Mouse (Mus musculus): ENCODE measurements around the gene Syde2.

DNA sequence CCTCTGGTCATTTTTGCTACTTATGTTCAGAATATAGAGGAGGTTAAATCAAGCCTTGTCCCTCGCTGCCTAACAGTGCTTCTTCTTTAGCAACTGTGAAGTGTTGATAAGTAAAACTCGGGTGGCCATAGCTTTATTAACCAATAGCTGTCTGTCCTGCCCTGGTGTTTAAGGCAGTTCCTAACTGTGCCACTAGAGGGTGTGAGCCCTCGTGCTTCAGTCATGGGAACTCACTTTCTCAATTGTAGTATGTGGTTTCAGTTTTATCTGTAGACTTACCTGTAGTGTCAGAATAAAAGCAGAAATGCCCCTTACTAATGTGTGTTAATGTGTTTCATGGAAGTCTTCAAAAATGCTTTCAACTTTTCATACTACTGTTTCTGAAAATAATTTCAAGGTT, 45.7 kb upstream of the Syde2 start:
- TF ChIP-seq CTCF (IDR thresholded peaks at IDR 0.05; ENCODE audit: borderline replicate concordance, control insufficient read depth, extremely low read depth, insufficient read depth, low read length, poor library complexity) (no peak), POLR2A (IDR thresholded peaks at IDR 0.05; ENCODE audit: control insufficient read depth, extremely low read depth, insufficient read depth, low read length, poor library complexity) (no peak)
